Mouse (Mus musculus): ENCODE results near the gene Gjb5.

DNA sequence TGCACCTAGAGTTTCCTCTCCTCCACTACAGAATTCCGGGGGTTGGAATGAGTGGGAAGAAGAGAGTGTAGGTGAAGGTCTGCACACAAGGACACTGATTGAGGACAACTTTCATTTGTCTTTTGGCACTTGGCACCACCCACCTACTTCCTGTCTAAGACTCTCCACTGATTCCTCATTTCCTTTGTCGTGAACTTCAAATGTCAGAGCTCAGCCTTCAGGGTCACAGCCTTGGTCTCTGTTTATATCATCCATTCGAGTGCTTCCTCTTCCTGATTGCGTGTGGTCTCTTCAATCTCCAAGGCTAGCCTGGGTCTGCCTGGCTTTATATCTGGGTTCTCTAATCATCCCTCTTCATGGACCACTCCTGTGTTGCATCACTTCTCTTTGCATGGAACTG lies 37.6 kb upstream of the Gjb5 start:
- TF ChIP-seq CTCF (IDR thresholded peaks at IDR 0.05; ENCODE audit: low read depth, low read length) (no peak), POLR2A (IDR thresholded peaks at IDR 0.05; ENCODE audit: borderline replicate concordance, low read depth, low read length) (no peak)

Data from bone marrow macrophage, adult 2 months (primary cell).